Comparison of ENCODE assay signal across 36 mouse cellular contexts in genomic region chr9:58495035-58495434, GRCm38 (mm10). TPM values are rescaled to one million over a fixed set of nuclear protein-coding genes. Genes with fewer than 3 reads are reported as not detected.
DNase-seq lines count a peak whose midpoint lies in the region; ATAC-seq and TF ChIP-seq lines count a peak whose summit lies in the region.
"Had no signal": no experiment of that assay in that cellular context is flagged by ENCODE, and none has a peak within 500 bp of the region (broad histone marks: within the 10 kb centered on the region; RNA-seq: fewer than 3 reads in every experiment).

No protein-coding gene starts in this region.

- no peak for DNase-seq in left cerebral cortex, adult 2 months (ENCODE audit: extremely low spot score in 1 of 2, low spot score in 2 of 2)
- no peak for DNase-seq in left cerebral cortex, adult 9 months (ENCODE audit: low spot score in 2 of 2)
- peak; percentile 23 for DNase-seq in thymus, postnatal 14 days
- DNase-seq in thymus, adult 18-20 months = no peak
- peak; percentile 41 for DNase-seq in ES-CJ7 (ENCODE audit: low read depth, low spot score)
- DNase-seq in brain, embryonic 14.5 days (ENCODE audit: low read depth) = no peak
- no peak for DNase-seq in urinary bladder, adult 2 months (ENCODE audit: low spot score)
- DNase-seq: adrenal gland, postnatal 14 days; B cell, adult 2 months; cerebellum, adult 18-20 months; cerebellum, postnatal 10 days; forebrain, postnatal 0 days; gastrocnemius, postnatal 25 days; heart, adult 11 months; heart, postnatal 4 days; kidney, adult 2 months; kidney, postnatal 36 days; layer of hippocampus, postnatal 36 days; liver; lung, embryonic 14.5 days; lung, postnatal 14 days; retina, postnatal 1 day; right cerebral cortex, postnatal 25 days; spleen, adult 18-20 months had no signal

- no peak for ATAC-seq in megakaryocyte progenitor cell, adult 5-6 weeks (replicated peaks; ENCODE audit: poor library complexity)
- ATAC-seq: forebrain, postnatal 0 days; inflammation-experienced regulatory T-cells, adult 6 months; Patski had no signal

- intact Hi-C loops in left cerebral cortex, adult 2 months (cut with DNase I) = loop anchor here (2.0 kb wide), 1 partner anchor 164 kb away; no protein-coding TSS in a partner anchor

- no peak overlapping the region for H3K4me3 ChIP-seq in left cerebral cortex, adult 2 months
- H3K4me3 ChIP-seq: erythroblast, embryonic 14.5 days; forebrain, embryonic 12.5 days; heart, embryonic 10.5 days; liver, embryonic 15.5 days; midbrain, embryonic 12.5 days had no signal

- no peak for TF ChIP-seq POLR2A in brain, embryonic 14.5 days (IDR thresholded peaks at IDR 0.05; ENCODE audit: borderline replicate concordance, extremely low read depth, insufficient read depth, insufficient read length, poor library complexity, severe bottlenecking)

- no peak; the same call in 1 of the 2 replicates for TF ChIP-seq CTCF in left cerebral cortex, adult 2 months (IDR thresholded peaks at IDR 0.05)
- TF ChIP-seq CTCF in brain, embryonic 14.5 days (IDR thresholded peaks at IDR 0.05; ENCODE audit: borderline replicate concordance, extremely low read depth, insufficient read depth, insufficient read length) = peak; percentile 3; the same call in 1 of the 2 replicates

- peak overlapping the region; percentile 20 for H3K27ac ChIP-seq in left cerebral cortex, adult 2 months
- H3K27ac ChIP-seq: forebrain, embryonic 12.5 days; heart, embryonic 10.5 days; hindbrain, embryonic 14.5 days; liver, embryonic 15.5 days; midbrain, embryonic 12.5 days had no signal

RNA-seq across cellular contexts. Expression of gene Insyn1, which starts 6.6 kb away (rescaled TPM):
- total RNA-seq in left cerebral cortex, adult 2 months (2021) = 100 to 1,000 TPM; 214 to 230 TPM
- 34.7 and 45.2 TPM in 2 replicates for polyA plus RNA-seq in brain, embryonic 14.5 days (2012; rRNA removed)
- polyA plus RNA-seq in urinary bladder, adult 2 months (2012; rRNA removed) = 4.1 and 4.8 TPM in 2 replicates
- total RNA-seq in megakaryocyte progenitor cell, adult 5-6 weeks (2015) = not detected in 2 replicates
- total RNA-seq in megakaryocyte progenitor cell, adult 5-6 weeks (2017) = not detected in 2 replicates
- total RNA-seq: common myeloid progenitor, adult 5-6 weeks; MEL; monocyte, adult 5-6 weeks had no signal
- polyA plus RNA-seq: erythroblast, embryonic 14.5 days; inflammation-experienced regulatory T-cells, adult 6 months; liver, embryonic 15.5 days had no signal

Comparison
In these comparisons a context has a peak if more than half of its experiments do, and no peak if none do; other contexts are left out.
1. DNase-seq: peak in thymus, postnatal 14 days (single experiment) and ES-CJ7 (single experiment); none in left cerebral cortex, adult 2 months (0 of 2), left cerebral cortex, adult 9 months (0 of 2), thymus, adult 18-20 months (0 of 2), brain, embryonic 14.5 days (single experiment) and urinary bladder, adult 2 months (single experiment).
2. RNA of gene Insyn1, which starts 6.6 kb away (total RNA-seq): 214 to 230 TPM in left cerebral cortex, adult 2 months; not detected in megakaryocyte progenitor cell, adult 5-6 weeks; every median in the first group is over 100 times any median in the second.